Mouse (Mus musculus): ENCODE data around the gene Scd2. TPM values are rescaled to one million over a fixed set of nuclear protein-coding genes. Genes with fewer than 3 reads are reported as not detected.
A peak's percentile ranks its signal among the peaks of the same experiment; 100 is the strongest.

Gene Scd2
- polyA plus RNA-seq, 1 experiment from 2014 or later: 29.5 TPM

GRCm38 (mm10) chr19:44301176-44301575 is 7.7 kb downstream of the Scd2 start:
- TF ChIP-seq CTCF (IDR thresholded peaks at IDR 0.05; ENCODE audit: low read depth): no peak; the same call in 1 of the 2 replicates
- no peak for TF ChIP-seq EP300 (optimal IDR thresholded peaks at IDR 0.05)
- Histone ChIP-seq H3K27ac (replicated peaks) (no peak overlapping the region; the same call in 1 of the 2 replicates), H3K9me3 (ENCODE audit: control insufficient read depth, low read length) (no peaks in the 10 kb centered on the region), H3K9ac (ENCODE audit: low read length) (no peak overlapping the region), H3K36me3 (ENCODE audit: control insufficient read depth, insufficient read depth, low read length) (peaks cover 45% of the 10 kb centered on the region), H3K4me1 (replicated peaks; ENCODE audit: control insufficient read depth, insufficient read depth) (peaks cover 10% of the 10 kb centered on the region), H3K4me3 (ENCODE audit: low read depth, low read length) (no peak overlapping the region), H3K27me3 (ENCODE audit: control insufficient read depth, insufficient read depth, low read length) (no peaks in the 10 kb centered on the region), H3K4me2 (replicated peaks; ENCODE audit: low read depth) (no peak overlapping the region)
- WGBS: 41% methylated on average over 16 of the region's 16 CpGs
- peak; percentile 44 for DNase-seq (ENCODE audit: low spot score)
- ATAC-seq (ENCODE audit: low FRiP score, low TSS enrichment): peak; percentile 38; the same call in 1 of the 2 replicates

- DNase-seq (ENCODE audit: low spot score) (peak; percentile 17), ATAC-seq (ENCODE audit: low FRiP score, low TSS enrichment) (no peak; the same call in 1 of the 2 replicates)
- Histone ChIP-seq H3K4me3 (ENCODE audit: low read depth, low read length) (no peak overlapping the region), H3K27ac (replicated peaks) (no peak overlapping the region), H3K36me3 (ENCODE audit: control insufficient read depth, insufficient read depth, low read length) (peaks cover 41% of the 10 kb centered on the region), H3K4me2 (replicated peaks; ENCODE audit: low read depth) (no peak overlapping the region), H3K9ac (ENCODE audit: low read length) (no peak overlapping the region), H3K4me1 (replicated peaks; ENCODE audit: control insufficient read depth, insufficient read depth) (peaks cover 10% of the 10 kb centered on the region), H3K27me3 (ENCODE audit: control insufficient read depth, insufficient read depth, low read length) (no peaks in the 10 kb centered on the region), H3K9me3 (ENCODE audit: control insufficient read depth, low read length) (no peaks in the 10 kb centered on the region)
- no peak for TF ChIP-seq CTCF (IDR thresholded peaks at IDR 0.05; ENCODE audit: low read depth)
- TF ChIP-seq EP300 (optimal IDR thresholded peaks at IDR 0.05): no peak
- 54% methylated on average over 9 of the region's 9 CpGs for WGBS
Measured at GRCm38 (mm10) chr19:44301671-44302305, 8.3 kb downstream of the Scd2 start.

- 50% methylated on average over 11 of the region's 11 CpGs for WGBS
- DNase-seq (ENCODE audit: low spot score) (peak; percentile 12), ATAC-seq (ENCODE audit: low FRiP score, low TSS enrichment) (no peak)
- H3K4me3 ChIP-seq (ENCODE audit: low read depth, low read length): no peak overlapping the region
- peaks cover 44% of the 10 kb centered on the region for H3K36me3 ChIP-seq (ENCODE audit: control insufficient read depth, insufficient read depth, low read length)
- no peak overlapping the region for H3K27ac ChIP-seq (replicated peaks)
- H3K4me2 ChIP-seq (replicated peaks; ENCODE audit: low read depth): no peak overlapping the region
- H3K9me3 ChIP-seq (ENCODE audit: control insufficient read depth, low read length): no peaks in the 10 kb centered on the region
- peaks cover 8% of the 10 kb centered on the region; the same call in 1 of the 2 replicates for H3K4me1 ChIP-seq (replicated peaks; ENCODE audit: control insufficient read depth, insufficient read depth)
- no peak overlapping the region for H3K9ac ChIP-seq (ENCODE audit: low read length)
- no peaks in the 10 kb centered on the region for H3K27me3 ChIP-seq (ENCODE audit: control insufficient read depth, insufficient read depth, low read length)
- TF ChIP-seq CTCF (IDR thresholded peaks at IDR 0.05; ENCODE audit: low read depth) (no peak), EP300 (optimal IDR thresholded peaks at IDR 0.05) (no peak)
Measured at GRCm38 (mm10) chr19:44302901-44303300, 9.4 kb downstream of the Scd2 start.

- Histone ChIP-seq H3K9me3 (ENCODE audit: control insufficient read depth, low read length) (no peaks in the 10 kb centered on the region), H3K36me3 (ENCODE audit: control insufficient read depth, insufficient read depth, low read length) (peaks cover 41% of the 10 kb centered on the region), H3K27me3 (ENCODE audit: control insufficient read depth, insufficient read depth, low read length) (no peaks in the 10 kb centered on the region), H3K4me2 (replicated peaks; ENCODE audit: low read depth) (no peak overlapping the region), H3K4me1 (replicated peaks; ENCODE audit: control insufficient read depth, insufficient read depth) (peaks cover 4% of the 10 kb centered on the region; the same call in 1 of the 2 replicates), H3K9ac (ENCODE audit: low read length) (no peak overlapping the region), H3K27ac (replicated peaks) (no peak overlapping the region), H3K4me3 (ENCODE audit: low read depth, low read length) (no peak overlapping the region)
- TF ChIP-seq EP300 (optimal IDR thresholded peaks at IDR 0.05) (no peak), CTCF (IDR thresholded peaks at IDR 0.05; ENCODE audit: low read depth) (no peak)
- DNase-seq (ENCODE audit: low spot score) (peak; percentile 18), ATAC-seq (ENCODE audit: low FRiP score, low TSS enrichment) (no peak)
- WGBS: 31% methylated on average over 8 of the region's 8 CpGs
Measured at GRCm38 (mm10) chr19:44303502-44303901, 10.0 kb downstream of the Scd2 start.

- no peak overlapping the region for H3K4me3 ChIP-seq (ENCODE audit: low read depth, low read length)
- DNase-seq (ENCODE audit: low spot score) (no peak), ATAC-seq (ENCODE audit: low FRiP score, low TSS enrichment) (no peak)
- no peak overlapping the region for H3K4me2 ChIP-seq (replicated peaks; ENCODE audit: low read depth)
- H3K27me3 ChIP-seq (ENCODE audit: control insufficient read depth, insufficient read depth, low read length): no peaks in the 10 kb centered on the region
- H3K9me3 ChIP-seq (ENCODE audit: control insufficient read depth, low read length): no peaks in the 10 kb centered on the region
- peaks cover 37% of the 10 kb centered on the region for H3K36me3 ChIP-seq (ENCODE audit: control insufficient read depth, insufficient read depth, low read length)
- peaks cover 2% of the 10 kb centered on the region; the same call in 1 of the 2 replicates for H3K4me1 ChIP-seq (replicated peaks; ENCODE audit: control insufficient read depth, insufficient read depth)
- no peak overlapping the region for H3K27ac ChIP-seq (replicated peaks)
- WGBS: 77% methylated on average over 10 of the region's 10 CpGs
- no peak for TF ChIP-seq EP300 (optimal IDR thresholded peaks at IDR 0.05)
- TF ChIP-seq CTCF (IDR thresholded peaks at IDR 0.05; ENCODE audit: low read depth): no peak
- H3K9ac ChIP-seq (ENCODE audit: low read length): no peak overlapping the region
Measured at GRCm38 (mm10) chr19:44304419-44304818, 10.9 kb downstream of the Scd2 start.

- Histone ChIP-seq H3K4me1 (replicated peaks; ENCODE audit: control insufficient read depth, insufficient read depth) (peaks cover under 1% of the 10 kb centered on the region; the same call in 1 of the 2 replicates), H3K9me3 (ENCODE audit: control insufficient read depth, low read length) (no peaks in the 10 kb centered on the region), H3K9ac (ENCODE audit: low read length) (no peak overlapping the region), H3K27me3 (ENCODE audit: control insufficient read depth, insufficient read depth, low read length) (no peaks in the 10 kb centered on the region), H3K27ac (replicated peaks) (no peak overlapping the region), H3K4me3 (ENCODE audit: low read depth, low read length) (no peak overlapping the region), H3K4me2 (replicated peaks; ENCODE audit: low read depth) (no peak overlapping the region), H3K36me3 (ENCODE audit: control insufficient read depth, insufficient read depth, low read length) (peaks cover 35% of the 10 kb centered on the region)
- ATAC-seq (ENCODE audit: low FRiP score, low TSS enrichment): no peak
- no peak for DNase-seq (ENCODE audit: low spot score)
- TF ChIP-seq CTCF (IDR thresholded peaks at IDR 0.05; ENCODE audit: low read depth) (no peak), EP300 (optimal IDR thresholded peaks at IDR 0.05) (no peak)
- WGBS: 84% methylated on average over 16 of the region's 16 CpGs
Measured at GRCm38 (mm10) chr19:44304851-44305510, 11.5 kb downstream of the Scd2 start.
